Mouse (Mus musculus): ENCODE measurements around the gene Nfe2l2. TPM values are rescaled to one million over a fixed set of nuclear protein-coding genes. Genes with fewer than 3 reads are reported as not detected.

The Nfe2l2 gene
- total and polyA plus RNA-seq, 2 experiments from 2014 or later = 47.1 to 50.1 TPM

DNA sequence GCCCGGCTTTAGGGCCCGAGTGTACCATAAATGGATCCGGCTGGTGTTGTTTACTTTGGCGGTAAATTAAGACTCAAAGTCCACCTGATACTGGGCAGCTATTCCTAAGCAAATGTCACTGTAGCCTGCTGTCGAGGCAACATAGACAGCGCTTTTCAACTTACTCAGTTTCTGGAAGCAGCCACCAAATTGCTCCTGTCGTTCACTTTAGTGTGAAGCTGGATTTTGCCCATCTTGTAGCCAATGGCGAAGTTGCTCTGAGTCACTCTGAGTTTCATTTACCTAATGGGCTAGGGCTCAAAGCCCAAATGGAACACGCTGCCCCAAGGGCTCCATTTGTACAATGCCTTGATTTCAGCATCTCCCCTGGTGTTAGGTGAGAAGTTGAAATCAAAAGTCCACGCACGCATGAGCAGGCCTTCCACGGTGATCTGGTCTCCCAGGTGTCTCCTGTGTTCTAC, 71.7 kb downstream of the Nfe2l2 start:
- WGBS = 86% methylated on average over 12 of the region's 12 CpGs
- no peak overlapping the region for H3K9ac ChIP-seq (replicated peaks; ENCODE audit: low read depth, low read length)
- peaks cover 8% of the 10 kb centered on the region; the same call in 1 of the 2 replicates for H3K4me1 ChIP-seq (ENCODE audit: control insufficient read depth, insufficient read depth)
- ATAC-seq (ENCODE audit: insufficient read depth, low read depth) = no peak
- H3K9me3 ChIP-seq (replicated peaks; ENCODE audit: control insufficient read depth, low read length) = no peaks in the 10 kb centered on the region
- no peak overlapping the region for H3K4me2 ChIP-seq (ENCODE audit: low read depth, low read length)
- no peaks in the 10 kb centered on the region for H3K36me3 ChIP-seq (replicated peaks; ENCODE audit: control insufficient read depth, insufficient read depth, low read length)
- no peak for DNase-seq (ENCODE audit: low spot score)
- H3K27ac ChIP-seq (ENCODE audit: low read depth) = no peak overlapping the region
- no peak for TF ChIP-seq CTCF (IDR thresholded peaks at IDR 0.05; ENCODE audit: low read depth)
- no peak for TF ChIP-seq EP300 (IDR thresholded peaks at IDR 0.05; ENCODE audit: low read depth)
- no peak overlapping the region for H3K4me3 ChIP-seq (ENCODE audit: low read depth, low read length)
- H3K27me3 ChIP-seq (ENCODE audit: control insufficient read depth, insufficient read depth, low read length) = no peaks in the 10 kb centered on the region

DNA sequence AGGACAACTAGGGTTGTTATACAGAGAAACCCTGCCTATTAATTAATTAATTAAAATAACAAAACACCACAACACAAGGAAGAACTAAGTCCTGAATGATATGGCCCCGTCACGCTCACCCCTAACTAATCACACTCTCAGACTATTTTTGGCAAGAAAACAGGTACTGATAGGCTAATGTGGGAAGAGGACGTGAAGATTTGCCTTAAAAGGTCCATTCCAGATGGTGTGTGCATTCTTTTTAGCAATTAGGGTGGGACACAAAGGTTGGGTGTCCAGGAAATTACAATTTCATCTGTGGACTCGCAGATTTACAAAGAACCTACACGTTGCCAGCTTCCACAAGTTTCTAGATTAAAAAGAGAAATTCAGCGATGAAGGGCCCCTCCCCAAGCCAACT, 72.4 kb downstream of the Nfe2l2 start:
- Histone ChIP-seq H3K27ac (ENCODE audit: low read depth) (no peak overlapping the region), H3K4me3 (ENCODE audit: low read depth, low read length) (no peak overlapping the region), H3K36me3 (replicated peaks; ENCODE audit: control insufficient read depth, insufficient read depth, low read length) (no peaks in the 10 kb centered on the region), H3K4me2 (ENCODE audit: low read depth, low read length) (no peak overlapping the region), H3K9ac (replicated peaks; ENCODE audit: low read depth, low read length) (no peak overlapping the region), H3K9me3 (replicated peaks; ENCODE audit: control insufficient read depth, low read length) (no peaks in the 10 kb centered on the region), H3K27me3 (ENCODE audit: control insufficient read depth, insufficient read depth, low read length) (no peaks in the 10 kb centered on the region), H3K4me1 (ENCODE audit: control insufficient read depth, insufficient read depth) (peaks cover 8% of the 10 kb centered on the region; the same call in 1 of the 2 replicates)
- no peak for DNase-seq (ENCODE audit: low spot score)
- TF ChIP-seq EP300 (IDR thresholded peaks at IDR 0.05; ENCODE audit: low read depth) = no peak
- no peak for TF ChIP-seq CTCF (IDR thresholded peaks at IDR 0.05; ENCODE audit: low read depth)
- ATAC-seq (ENCODE audit: insufficient read depth, low read depth) = no peak
- 47% methylated on average over 6 of the region's 6 CpGs for WGBS

DNA sequence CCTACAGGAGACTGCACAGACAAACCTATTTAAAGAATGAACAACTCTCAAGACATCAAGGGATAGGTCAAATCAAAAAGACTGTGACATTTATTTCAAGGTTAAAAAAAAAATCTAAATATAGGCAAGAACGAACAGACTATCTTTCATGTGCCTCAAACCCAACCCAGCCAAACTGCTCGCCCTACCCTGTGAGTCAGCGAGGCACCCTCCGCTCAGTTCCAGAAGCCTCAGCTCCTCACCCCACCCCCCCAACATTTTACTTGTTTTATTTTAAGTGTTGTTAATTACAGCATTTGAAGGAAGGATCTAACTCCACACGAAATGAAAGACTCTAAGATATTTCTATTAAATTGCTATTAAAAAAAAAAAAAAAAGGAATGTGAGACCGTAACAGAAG, 73.0 kb downstream of the Nfe2l2 start:
- Histone ChIP-seq H3K4me2 (ENCODE audit: low read depth, low read length) (no peak overlapping the region), H3K9me3 (replicated peaks; ENCODE audit: control insufficient read depth, low read length) (no peaks in the 10 kb centered on the region), H3K9ac (replicated peaks; ENCODE audit: low read depth, low read length) (no peak overlapping the region), H3K4me1 (ENCODE audit: control insufficient read depth, insufficient read depth) (peaks cover 8% of the 10 kb centered on the region; the same call in 1 of the 2 replicates), H3K4me3 (ENCODE audit: low read depth, low read length) (no peak overlapping the region), H3K27me3 (ENCODE audit: control insufficient read depth, insufficient read depth, low read length) (no peaks in the 10 kb centered on the region), H3K36me3 (replicated peaks; ENCODE audit: control insufficient read depth, insufficient read depth, low read length) (no peaks in the 10 kb centered on the region), H3K27ac (ENCODE audit: low read depth) (no peak overlapping the region)
- ATAC-seq (ENCODE audit: insufficient read depth, low read depth) (peak; percentile 52; the same call in 1 of the 2 replicates), DNase-seq (ENCODE audit: low spot score) (no peak)
- WGBS = 44% methylated on average over 6 of the region's 6 CpGs
- no peak for TF ChIP-seq EP300 (IDR thresholded peaks at IDR 0.05; ENCODE audit: low read depth)
- TF ChIP-seq CTCF (IDR thresholded peaks at IDR 0.05; ENCODE audit: low read depth) = no peak

DNA sequence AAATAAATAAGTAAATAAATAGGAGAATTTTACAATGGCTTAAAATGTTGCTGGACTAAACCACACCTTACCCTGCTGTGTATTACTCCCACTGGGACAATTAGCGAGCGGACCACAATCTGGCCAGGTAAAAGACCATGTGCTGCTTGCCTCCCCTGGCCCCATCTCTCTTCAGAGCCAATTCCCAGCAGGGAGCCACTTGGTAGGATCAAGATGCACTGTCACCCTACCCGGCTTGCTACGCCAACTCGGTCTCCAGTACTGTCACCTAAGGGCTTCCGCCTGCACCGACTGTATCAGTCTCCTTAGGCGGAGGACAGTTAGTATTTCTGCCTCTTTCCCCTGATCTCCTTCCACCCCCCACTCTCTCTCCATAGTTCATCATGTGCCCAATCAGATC, 76.0 kb downstream of the Nfe2l2 start:
- no peak overlapping the region for H3K27ac ChIP-seq (ENCODE audit: low read depth)
- peaks cover 8% of the 10 kb centered on the region; the same call in 1 of the 2 replicates for H3K4me1 ChIP-seq (ENCODE audit: control insufficient read depth, insufficient read depth)
- H3K9ac ChIP-seq (replicated peaks; ENCODE audit: low read depth, low read length) = no peak overlapping the region
- TF ChIP-seq CTCF (IDR thresholded peaks at IDR 0.05; ENCODE audit: low read depth) = no peak
- no peak for TF ChIP-seq EP300 (IDR thresholded peaks at IDR 0.05; ENCODE audit: low read depth)
- WGBS = 89% methylated on average over 8 of the region's 8 CpGs
- no peaks in the 10 kb centered on the region for H3K9me3 ChIP-seq (replicated peaks; ENCODE audit: control insufficient read depth, low read length)
- no peaks in the 10 kb centered on the region for H3K27me3 ChIP-seq (ENCODE audit: control insufficient read depth, insufficient read depth, low read length)
- DNase-seq (ENCODE audit: low spot score) (no peak), ATAC-seq (ENCODE audit: insufficient read depth, low read depth) (no peak)
- no peak overlapping the region for H3K4me3 ChIP-seq (ENCODE audit: low read depth, low read length)
- H3K4me2 ChIP-seq (ENCODE audit: low read depth, low read length) = no peak overlapping the region
- H3K36me3 ChIP-seq (replicated peaks; ENCODE audit: control insufficient read depth, insufficient read depth, low read length) = no peaks in the 10 kb centered on the region

DNA sequence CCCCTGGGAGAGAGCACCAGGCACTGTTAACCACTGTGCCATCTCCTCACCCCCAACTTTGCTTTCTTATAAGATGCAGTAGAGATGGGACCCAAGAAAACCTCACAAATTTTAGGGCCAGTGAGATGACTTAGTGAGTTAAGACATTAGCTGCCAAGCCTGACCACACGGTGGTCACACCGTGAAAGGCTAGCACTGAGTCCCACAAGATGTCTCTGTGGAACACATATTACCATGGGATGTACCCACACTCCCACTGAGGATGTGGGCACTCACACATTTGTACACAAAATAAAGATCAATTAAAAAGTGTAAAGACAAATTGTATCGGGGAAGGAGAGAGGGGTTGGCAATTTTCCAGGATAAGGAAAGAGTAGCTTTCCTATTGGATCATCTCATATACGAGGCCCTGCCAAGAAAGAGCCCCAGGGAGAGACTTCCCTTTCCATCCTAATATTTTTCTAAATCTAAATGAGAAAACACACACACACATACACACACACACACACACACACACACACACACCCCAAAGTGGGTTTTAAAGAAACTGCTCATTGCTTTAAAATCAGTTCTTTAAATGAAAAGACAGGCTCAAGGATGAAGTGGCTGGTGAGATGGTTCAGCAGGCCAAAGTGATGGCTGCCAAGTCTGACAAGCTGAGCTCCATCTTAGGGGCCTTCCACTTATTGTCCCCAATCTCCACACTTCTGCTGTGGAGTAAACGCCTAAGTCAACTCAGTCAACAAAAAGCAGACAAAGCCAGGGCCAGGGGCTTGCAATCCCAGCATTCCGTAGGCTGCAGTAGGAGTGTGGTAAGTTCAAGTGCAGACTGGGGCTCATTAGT, 77.6 kb downstream of the Nfe2l2 start:
- no peaks in the 10 kb centered on the region for H3K36me3 ChIP-seq (replicated peaks; ENCODE audit: control insufficient read depth, insufficient read depth, low read length)
- no peak overlapping the region for H3K4me3 ChIP-seq (ENCODE audit: low read depth, low read length)
- no peak overlapping the region for H3K27ac ChIP-seq (ENCODE audit: low read depth)
- no peak overlapping the region for H3K4me2 ChIP-seq (ENCODE audit: low read depth, low read length)
- 0 out of 2 replicates have a peak, but pooled peaks cover 3% of the 10 kb centered on the region for H3K4me1 ChIP-seq (ENCODE audit: control insufficient read depth, insufficient read depth)
- no peak for ATAC-seq (ENCODE audit: insufficient read depth, low read depth)
- H3K9me3 ChIP-seq (replicated peaks; ENCODE audit: control insufficient read depth, low read length) = no peaks in the 10 kb centered on the region
- DNase-seq (ENCODE audit: low spot score) = no peak
- H3K27me3 ChIP-seq (ENCODE audit: control insufficient read depth, insufficient read depth, low read length) = no peaks in the 10 kb centered on the region
- WGBS = 67% methylated on average over 6 of the region's 6 CpGs
- H3K9ac ChIP-seq (replicated peaks; ENCODE audit: low read depth, low read length) = no peak overlapping the region
- TF ChIP-seq CTCF (IDR thresholded peaks at IDR 0.05; ENCODE audit: low read depth) (no peak), EP300 (IDR thresholded peaks at IDR 0.05; ENCODE audit: low read depth) (no peak)

Small RNA genes lying within 50 kb of the gene (microRNA-seq; reads per million reads assigned to microRNA genes)
- gene Gm24574 = not detected

Other genes starting within 250 kb of the Nfe2l2 start
- gene Hnrnpa3, start 45.4 kb downstream of the Nfe2l2 start, total RNA-seq (2014; rRNA removed; ENCODE audit: low replicate concordance) = 26.0 and 33.9 TPM in 2 replicates
- gene Hnrnpa3, start 45.4 kb downstream of the Nfe2l2 start, polyA plus RNA-seq (2015; fragmentation: Nextera tagmentation; extraction: Ambion mirVana) = 93.6 and 102 TPM in 2 replicates
- 19.9 and 23.6 TPM in 2 replicates for gene Agps, start 127.5 kb upstream of the Nfe2l2 start, total RNA-seq (2014; rRNA removed; ENCODE audit: low replicate concordance)
- 11.8 and 12.4 TPM in 2 replicates for gene Agps, start 127.5 kb upstream of the Nfe2l2 start, polyA plus RNA-seq (2015; fragmentation: Nextera tagmentation; extraction: Ambion mirVana)
- gene Ttc30b, start 233.9 kb upstream of the Nfe2l2 start, total RNA-seq (2014; rRNA removed; ENCODE audit: low replicate concordance) = 22.6 and 26.7 TPM in 2 replicates
- 13.8 and 14.0 TPM in 2 replicates for gene Ttc30b, start 233.9 kb upstream of the Nfe2l2 start, polyA plus RNA-seq (2015; fragmentation: Nextera tagmentation; extraction: Ambion mirVana)

All from heart, postnatal 0 days (tissue).